Mouse (Mus musculus) heart, adult 18-20 months (tissue): ENCODE results near the gene Dglucy. TPM values are rescaled to one million over a fixed set of nuclear protein-coding genes. Genes with fewer than 3 reads are reported as not detected.
A peak's percentile ranks its signal among the peaks of the same experiment; 100 is the strongest.

Experiments
- DNase-seq, 2 experiments: peaks; one replicate each; pipeline ENCODE4 v3.0.0; 2021 to 2022; ENCODE audit warnings: mixed read lengths in 1 of 2
- total RNA-seq, 2 experiments: library from RNA; stranded (reverse); gene quantifications; 2 replicates each; pipeline ENCODE4 v1.2.3; 2021

The Dglucy gene
- total RNA-seq, 2 experiments from 2014 or later: 50.6 to 61.7 TPM

GRCm38 (mm10) chr12:100841211-100841792, 62.4 kb downstream of the Dglucy start:
- peak; percentile 81 to 92 for DNase-seq

GRCm38 (mm10) chr12:100843171-100843570, 64.3 kb downstream of the Dglucy start:
- DNase-seq: no peak

DNA sequence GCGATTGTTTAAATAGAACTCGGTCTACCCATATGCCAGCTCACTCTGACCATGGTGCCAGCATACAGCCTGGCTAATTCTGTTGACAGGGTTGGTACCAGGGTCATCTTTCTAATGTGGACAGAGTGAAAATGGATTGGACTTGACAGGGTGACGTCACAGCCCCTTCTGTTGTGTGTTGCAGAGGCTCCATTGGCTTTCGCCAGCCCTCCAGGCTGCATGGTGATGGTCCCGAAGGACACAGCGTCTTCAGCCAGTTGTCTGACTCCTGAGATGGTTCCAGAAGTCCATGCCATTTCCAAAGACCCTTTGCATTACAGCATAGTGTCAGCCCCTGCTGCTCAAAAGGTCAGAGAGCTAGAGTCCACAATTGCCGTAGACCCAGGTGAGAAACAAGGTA, 65.7 kb downstream of the Dglucy start:
- no peak for DNase-seq

DNA sequence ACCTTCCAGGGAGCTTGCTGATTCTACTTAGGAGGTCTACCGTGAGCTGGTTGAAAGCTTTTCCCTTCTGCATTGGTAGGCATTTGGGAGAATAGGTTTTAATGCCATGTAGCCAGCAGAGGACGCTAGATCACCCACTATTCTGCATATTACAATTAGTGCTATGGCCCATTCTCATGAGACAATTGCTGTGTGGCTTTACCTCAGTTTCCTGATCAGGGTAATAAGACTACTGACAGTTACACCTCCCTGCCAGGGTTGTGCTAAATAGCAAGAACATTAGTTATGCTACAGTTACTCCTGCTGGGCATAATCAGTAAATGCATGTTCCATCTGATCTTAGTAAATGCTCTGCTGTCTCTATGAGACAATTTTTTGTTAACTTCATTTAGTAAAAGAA, 67.0 kb downstream of the Dglucy start:
- no peak for DNase-seq

DNA sequence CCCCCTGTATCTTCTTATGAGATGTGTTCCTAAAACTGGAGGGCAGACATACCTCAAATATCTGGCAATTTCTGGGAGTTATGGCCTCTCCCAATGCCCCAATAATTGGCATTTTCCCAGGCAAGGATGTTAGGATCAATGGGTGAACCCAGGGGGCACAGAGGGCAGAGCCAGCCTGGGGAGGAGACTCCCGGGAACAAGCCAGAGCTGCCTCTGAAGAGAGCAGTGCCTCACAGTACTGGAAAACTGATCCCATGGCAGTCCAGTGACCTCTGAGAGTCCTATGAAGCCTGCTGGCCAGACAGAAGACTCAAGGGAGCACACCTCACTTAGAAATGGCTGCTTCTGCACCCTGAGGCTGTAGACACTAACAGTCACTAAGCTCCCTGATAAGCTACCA, 67.7 kb downstream of the Dglucy start:
- DNase-seq: no peak

DNA sequence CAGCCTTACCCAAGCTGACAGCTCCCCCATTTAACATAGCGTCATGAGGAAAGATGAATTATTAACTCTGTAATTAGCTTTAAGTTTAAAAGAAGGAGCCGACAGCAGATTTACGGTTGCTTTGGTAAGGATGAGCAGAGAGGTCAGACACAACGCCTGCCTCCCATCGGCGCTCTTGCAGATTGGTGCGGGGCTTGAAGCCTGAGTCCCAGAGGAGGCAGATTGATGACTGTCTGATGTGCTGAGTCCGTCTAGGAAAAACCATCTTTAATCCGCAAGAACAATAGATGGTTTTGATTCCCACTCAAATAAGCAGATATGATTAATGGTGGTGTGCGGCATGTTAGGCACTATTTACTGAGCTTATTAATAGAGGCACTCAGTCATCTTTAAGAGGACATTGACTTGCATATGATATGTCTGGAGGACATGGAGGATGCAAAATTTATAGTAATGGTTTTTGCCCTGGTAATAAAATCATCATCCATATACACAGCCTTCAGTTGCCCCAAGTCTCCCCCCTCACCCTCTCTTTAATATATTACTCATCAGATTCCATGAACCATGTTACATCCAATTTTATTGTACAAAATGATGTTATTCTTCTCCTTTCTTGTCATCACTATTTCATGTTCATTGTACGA, 68.7 kb downstream of the Dglucy start:
- no peak for DNase-seq

- peak; percentile 48 to 75 for DNase-seq
These were observed 70.7 kb downstream of the Dglucy start for GRCm38 (mm10) chr12:100849421-100850138.

- DNase-seq: no peak
These were observed 73.5 kb downstream of the Dglucy start for GRCm38 (mm10) chr12:100852370-100852769.

GRCm38 (mm10) chr12:100856337-100856736, 77.5 kb downstream of the Dglucy start:
- no peak for DNase-seq

- DNase-seq: no peak
These were observed 78.9 kb downstream of the Dglucy start for GRCm38 (mm10) chr12:100857791-100858190.

DNA sequence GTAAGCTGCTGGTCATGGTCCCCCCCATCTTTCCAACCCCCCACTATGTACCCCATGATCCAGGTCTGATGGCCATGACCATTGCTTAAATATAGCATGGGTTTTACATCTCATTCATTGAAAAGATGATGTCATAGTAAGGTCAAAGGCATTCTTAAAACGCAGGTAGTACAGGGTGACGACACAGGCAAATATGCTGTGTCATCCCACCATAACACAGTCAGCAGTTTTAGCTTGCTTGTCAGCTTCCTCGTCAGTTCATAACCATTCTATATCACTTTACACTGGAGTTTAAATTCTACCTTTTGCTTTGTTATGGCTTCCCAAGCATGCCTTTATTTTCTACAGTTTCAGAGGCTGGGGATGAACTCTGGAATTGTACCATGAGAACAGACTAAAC, 83.4 kb downstream of the Dglucy start:
- DNase-seq: no peak

- DNase-seq: no peak
These were observed 84.1 kb downstream of the Dglucy start for GRCm38 (mm10) chr12:100862856-100863446.

DNA sequence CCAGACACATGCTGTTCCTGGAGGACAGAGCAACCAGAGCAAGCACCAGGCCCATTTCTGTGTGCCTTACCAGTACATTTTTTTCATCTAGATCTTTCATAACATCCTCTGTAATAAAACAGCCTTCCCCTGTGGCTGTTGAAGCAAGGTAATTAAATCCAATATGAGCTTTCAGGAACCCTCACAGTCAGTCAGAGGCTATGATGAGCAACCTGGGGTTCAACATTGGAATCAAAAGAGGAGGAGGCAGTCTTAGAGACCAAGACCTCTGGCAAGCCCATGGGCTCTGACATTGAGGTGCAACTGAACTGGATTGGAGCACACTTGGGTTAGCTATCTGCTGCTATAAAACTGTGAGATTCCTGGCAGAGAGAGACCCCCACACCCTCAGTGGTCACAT, 86.2 kb downstream of the Dglucy start:
- no peak for DNase-seq

DNA sequence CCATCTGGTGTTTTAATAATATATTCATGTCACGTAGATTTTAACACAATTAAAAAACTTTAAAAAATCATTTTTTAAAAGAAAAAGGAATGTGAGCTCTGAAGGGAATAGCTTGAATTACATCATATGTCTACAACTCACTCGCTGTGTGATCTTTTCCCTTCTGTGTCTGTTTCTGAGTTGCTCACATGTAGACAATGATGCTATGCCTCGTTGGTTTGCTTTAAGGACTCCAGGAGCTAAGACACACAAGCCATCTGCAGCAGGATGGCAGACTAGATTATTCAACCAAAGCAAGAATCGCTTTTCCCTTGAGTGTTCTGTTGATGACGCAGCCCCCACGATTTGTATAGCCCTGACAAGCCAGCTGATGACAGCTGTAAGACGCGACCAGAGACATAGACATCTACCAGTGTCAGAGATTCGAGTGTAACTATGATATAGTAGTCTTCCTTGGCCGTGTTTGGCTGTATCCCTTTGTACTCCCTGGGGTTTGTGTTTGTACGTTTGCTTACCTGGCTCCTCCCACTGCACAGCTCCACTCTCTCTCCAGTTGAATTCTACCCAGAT, 86.7 kb downstream of the Dglucy start:
- DNase-seq: no peak

DNA sequence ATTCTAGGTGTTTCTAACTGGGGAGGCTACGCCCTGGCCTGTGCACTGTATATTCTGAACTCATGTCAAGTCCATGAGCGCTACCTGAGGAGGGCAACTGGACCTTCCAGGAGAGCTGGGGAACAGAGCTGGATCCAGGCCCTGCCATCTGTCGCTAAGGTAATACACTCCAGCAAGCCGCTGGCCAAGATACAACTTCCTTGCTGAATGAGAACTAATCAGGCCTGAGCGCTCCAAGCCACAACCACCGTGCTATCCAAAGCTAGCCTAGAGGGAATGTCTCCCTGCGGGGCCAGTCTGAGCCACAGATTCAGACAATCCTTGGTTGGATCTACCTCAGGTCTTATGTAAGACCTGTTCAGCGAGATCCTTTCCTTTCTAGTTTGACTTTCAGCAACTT, 88.2 kb downstream of the Dglucy start:
- DNase-seq: no peak

GRCm38 (mm10) chr12:100868049-100868622, 89.3 kb downstream of the Dglucy start:
- DNase-seq: no peak

DNA sequence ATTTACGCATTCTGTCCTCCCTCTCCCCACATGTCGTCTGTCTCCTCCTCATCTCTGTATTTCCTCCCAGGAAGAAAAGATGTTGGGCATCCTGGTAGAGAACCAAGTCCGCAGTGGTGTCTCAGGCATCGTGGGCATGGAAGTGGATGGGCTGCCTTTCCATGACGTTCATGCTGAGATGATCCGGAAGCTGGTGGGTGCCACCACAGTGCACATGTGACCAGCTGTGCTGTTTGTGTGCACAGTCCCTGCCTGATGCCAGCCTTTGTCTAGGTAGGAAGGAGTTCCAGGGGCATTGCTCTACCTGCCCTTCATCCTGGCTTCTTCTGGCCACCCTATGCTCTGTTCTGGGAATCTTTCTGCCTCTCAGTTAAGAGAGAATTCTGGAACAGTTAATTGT, 92.4 kb downstream of the Dglucy start:
- no peak for DNase-seq

DNA sequence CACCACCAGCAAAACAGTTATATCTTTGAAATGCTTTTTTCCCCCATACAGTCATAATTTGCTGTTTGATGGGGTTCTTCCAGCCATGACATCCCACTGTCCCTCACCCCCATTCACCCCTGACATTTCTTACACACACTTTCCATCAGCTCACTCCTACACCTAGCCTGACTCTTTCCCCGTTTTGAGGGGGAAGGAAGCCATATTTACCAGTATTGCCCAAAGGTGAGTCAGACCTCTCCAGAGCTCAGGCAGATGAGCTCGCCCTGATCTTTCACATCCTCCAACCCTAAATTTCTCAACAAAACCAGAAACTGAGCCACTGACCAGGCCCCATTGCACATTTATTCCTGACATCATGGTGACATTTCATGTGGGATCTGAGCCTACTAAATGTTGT, 93.0 kb downstream of the Dglucy start:
- no peak for DNase-seq

GRCm38 (mm10) chr12:100873612-100874011, 94.8 kb downstream of the Dglucy start:
- no peak for DNase-seq

GRCm38 (mm10) chr12:100875553-100875952, 96.7 kb downstream of the Dglucy start:
- no peak for DNase-seq

DNA sequence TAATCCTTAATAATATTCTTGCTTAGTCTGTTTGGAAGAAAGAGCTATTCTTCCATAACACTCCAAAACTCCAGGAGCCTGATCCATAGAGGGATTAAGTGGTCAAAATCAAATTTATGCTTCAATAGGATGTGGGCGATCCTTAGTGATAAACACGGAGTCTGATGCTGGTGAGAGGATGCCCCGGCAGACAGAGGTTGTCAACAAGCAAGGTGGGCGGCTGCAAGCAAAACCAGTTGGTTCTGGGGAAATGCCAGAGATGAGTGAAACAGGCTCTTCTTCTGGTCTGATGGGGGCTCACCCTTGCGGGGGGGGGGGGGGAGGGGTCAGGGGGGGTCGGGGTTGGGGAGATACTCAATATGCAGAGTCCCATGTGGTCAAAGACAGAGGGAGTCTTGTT, 97.1 kb downstream of the Dglucy start:
- no peak for DNase-seq

DNA sequence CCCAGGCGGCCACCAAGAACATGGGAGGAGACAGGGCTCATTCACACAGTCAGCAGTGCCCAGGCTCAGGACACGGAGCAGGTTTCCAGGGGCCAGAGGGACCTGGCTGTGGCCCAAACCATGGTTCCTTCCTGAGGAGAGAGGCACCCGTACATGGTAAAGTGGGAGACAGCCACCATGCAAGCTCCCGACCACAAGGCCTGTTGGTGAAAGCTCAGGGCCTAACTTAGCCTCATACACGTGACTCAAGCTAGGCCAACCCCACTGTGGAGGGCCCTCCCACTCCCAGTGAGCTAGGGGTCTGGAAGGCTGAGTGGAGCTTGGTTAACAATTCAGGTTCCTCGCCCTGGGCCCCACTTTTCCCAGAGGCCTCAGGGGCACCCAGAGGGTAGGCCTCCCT, 99.1 kb downstream of the Dglucy start:
- DNase-seq: no peak

- peak in 1 of 2 experiments; percentile 22 for DNase-seq
These were observed 99.7 kb downstream of the Dglucy start for GRCm38 (mm10) chr12:100878556-100878955.
